Mouse (Mus musculus): ENCODE data around the gene Wbp1l.

DNA sequence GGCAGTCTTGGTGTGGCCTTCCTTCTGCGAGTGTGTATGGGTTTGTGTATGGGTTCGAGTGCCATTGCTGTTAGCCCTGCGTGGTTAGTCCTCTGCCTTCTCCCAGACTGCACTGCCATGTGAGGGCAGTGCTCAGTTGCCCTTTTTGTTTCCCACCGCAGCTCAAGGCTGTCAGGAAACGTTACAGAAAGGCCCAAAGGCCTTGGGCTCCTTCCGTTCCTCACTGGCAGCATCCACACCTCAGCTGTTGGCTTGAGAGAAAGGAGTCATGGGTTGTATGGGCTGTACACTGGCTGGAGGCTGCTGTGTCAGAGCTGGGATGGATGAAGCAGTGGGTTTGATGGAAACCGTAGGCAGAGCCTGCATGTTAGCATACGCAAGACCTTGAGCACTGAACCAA, 41.9 kb downstream of the Wbp1l start:
- no peak for TF ChIP-seq POLR2A (IDR thresholded peaks at IDR 0.05; ENCODE audit: control insufficient read depth, low read depth, low read length)
- no peak for TF ChIP-seq CTCF (IDR thresholded peaks at IDR 0.05; ENCODE audit: control insufficient read depth, insufficient read depth, insufficient replicate concordance, low read depth, low read length)
